Mouse (Mus musculus) embryonic facial prominence, embryonic 12.5 days (tissue): ENCODE results near the gene Lce1e. TPM values are rescaled to one million over a fixed set of nuclear protein-coding genes. Genes with fewer than 3 reads are reported as not detected.
"Not testable (repeated sequence)": the region's sequence is repeated elsewhere in the genome, so short reads cannot be mapped to it uniquely, and the experiment has no call there.

Source experiments
- ATAC-seq: fragments of 200-750 bp; cut with Nextera tagmentation; 2 replicates; pipeline ENCODE4 v1.8.0; 2017; ENCODE audit not compliant: insufficient number of reproducible peaks, insufficient read depth, low FRiP score, low TSS enrichment
- H3K27ac ChIP-seq: fragments of 300-500 bp; sonication (generic); 2 replicates; pipeline ENCODE4 v1.5.1; 2016; ENCODE audit warnings: mild to moderate bottlenecking
- H3K27me3 ChIP-seq: fragments of 300-500 bp; sonication (generic); 2 replicates; pipeline ENCODE4 v1.6.1; 2016; ENCODE audit warnings: mild to moderate bottlenecking, moderate library complexity
- H3K36me3 ChIP-seq: fragments of 300-500 bp; sonication (generic); 2 replicates; pipeline ENCODE4 v1.6.1; 2016; ENCODE audit warnings: mild to moderate bottlenecking
- H3K4me1 ChIP-seq: fragments of 300-500 bp; sonication (generic); 2 replicates; pipeline ENCODE4 v1.6.1; 2016
- H3K4me2 ChIP-seq: fragments of 300-500 bp; sonication (generic); replicated peaks from 2 replicates; pipeline ENCODE4 v1.6.1; 2016; ENCODE audit warnings: mild to moderate bottlenecking, moderate library complexity
- H3K4me3 ChIP-seq: fragments of 300-500 bp; sonication (generic); 2 replicates; pipeline ENCODE4 v1.5.1; 2016; ENCODE audit warnings: mild to moderate bottlenecking
- H3K9ac ChIP-seq: fragments of 300-500 bp; sonication (generic); 2 replicates; pipeline ENCODE4 v1.6.1; 2016; ENCODE audit warnings: mild to moderate bottlenecking, moderate library complexity
- H3K9me3 ChIP-seq: fragments of 300-500 bp; sonication (generic); 2 replicates; pipeline ENCODE4 v1.6.1; 2016; ENCODE audit warnings: mild to moderate bottlenecking, moderate library complexity
- WGBS: fragments of 180-500 bp; shearing (Covaris S2); methylation state at CpG from one replicate; pipeline ENCODE4 v1.1.7; 2016; 5-methylcytosine and 5-hydroxymethylcytosine counted together
- polyA plus RNA-seq: library from polyadenylated mRNA; unstranded; fragments of >200 nt; fragmentation: Nextera tagmentation; extraction: Ambion mirVana; gene quantifications from 2 replicates; pipeline ENCODE4 v1.2.1, GENCODE M21; 2016

Lce1e gene
- not detected in 2 replicates for polyA plus RNA-seq

- Histone ChIP-seq H3K4me1 (no peaks in the 10 kb centered on the region), H3K27ac (no peak within 1 kb of the TSS), H3K36me3 (no peaks in the 10 kb centered on the region), H3K4me2 (no peak within 1 kb of the TSS), H3K4me3 (no peak within 1 kb of the TSS), H3K27me3 (no peaks in the 10 kb centered on the region), H3K9me3 (no peaks in the 10 kb centered on the region), H3K9ac (no peak within 1 kb of the TSS)
- no peak for ATAC-seq
- 89% methylated on average over 2 of the region's 2 CpGs for WGBS
Observed at GRCm38 (mm10) chr3:92708974-92709373, at the start of gene Lce1e. Gene Lce1e (minus strand): TSS chr3:92709074.

- H3K4me1 ChIP-seq, result no peaks in the 10 kb centered on the region
- H3K4me2 ChIP-seq, result no peak overlapping the region
- no peak overlapping the region for H3K27ac ChIP-seq
- no peak overlapping the region for H3K9ac ChIP-seq
- H3K27me3 ChIP-seq, result no peaks in the 10 kb centered on the region
- H3K4me3 ChIP-seq, result no peak overlapping the region
- ATAC-seq, result no peak
- 34% methylated on average over 3 of the region's 3 CpGs for WGBS
- H3K9me3 ChIP-seq, result no peaks in the 10 kb centered on the region
- no peaks in the 10 kb centered on the region for H3K36me3 ChIP-seq
Observed at GRCm38 (mm10) chr3:92753197-92753596, 44.3 kb upstream of the Lce1e start.

- no peak within 1 kb of the TSS for H3K9ac ChIP-seq
- no peaks in the 10 kb centered on the region for H3K4me1 ChIP-seq
- no peaks in the 10 kb centered on the region for H3K9me3 ChIP-seq
- H3K27ac ChIP-seq, result no peak within 1 kb of the TSS
- no peak within 1 kb of the TSS for H3K4me2 ChIP-seq
- no peak within 1 kb of the TSS for H3K4me3 ChIP-seq
- no peak for ATAC-seq
- WGBS, result 94% methylated on average over 1 of the region's 1 CpGs
- H3K27me3 ChIP-seq, result no peaks in the 10 kb centered on the region
- no peaks in the 10 kb centered on the region for H3K36me3 ChIP-seq
Observed at GRCm38 (mm10) chr3:92752238-92752637, 43.4 kb upstream of the Lce1e start, which contains the start of gene Lce1g. Gene Lce1g (minus strand): TSS chr3:92752338.

GRCm38 (mm10) chr3:92738996-92739395, 30.1 kb upstream of the Lce1e start, which contains the start of gene Gm38119:
Gene Gm38119 (minus strand): TSS chr3:92739096.
- no peaks in the 10 kb centered on the region for H3K4me1 ChIP-seq
- H3K27ac ChIP-seq, result no peak within 1 kb of the TSS
- H3K4me2 ChIP-seq, result no peak within 1 kb of the TSS
- ATAC-seq, result no peak
- H3K9me3 ChIP-seq, result no peaks in the 10 kb centered on the region
- no peaks in the 10 kb centered on the region for H3K36me3 ChIP-seq
- no peaks in the 10 kb centered on the region for H3K27me3 ChIP-seq
- WGBS, result 81% methylated on average over 1 of the region's 1 CpGs
- no peak within 1 kb of the TSS for H3K4me3 ChIP-seq
- H3K9ac ChIP-seq, result no peak within 1 kb of the TSS

- no peaks in the 10 kb centered on the region for H3K4me1 ChIP-seq
- ATAC-seq, result no peak
- H3K9me3 ChIP-seq, result no peaks in the 10 kb centered on the region
- WGBS, result 82% methylated on average over 5 of the region's 5 CpGs
- H3K27me3 ChIP-seq, result no peaks in the 10 kb centered on the region
- no peak overlapping the region for H3K4me3 ChIP-seq
- no peaks in the 10 kb centered on the region for H3K36me3 ChIP-seq
- no peak overlapping the region for H3K27ac ChIP-seq
- H3K9ac ChIP-seq, result no peak overlapping the region
- no peak overlapping the region for H3K4me2 ChIP-seq
Observed at GRCm38 (mm10) chr3:92722631-92723030, 13.8 kb upstream of the Lce1e start.

- Histone ChIP-seq H3K9ac (no peak within 1 kb of the TSS), H3K4me1 (no peaks in the 10 kb centered on the region), H3K4me3 (no peak within 1 kb of the TSS), H3K36me3 (no peaks in the 10 kb centered on the region), H3K27ac (no peak within 1 kb of the TSS), H3K4me2 (no peak within 1 kb of the TSS), H3K27me3 (no peaks in the 10 kb centered on the region), H3K9me3 (no peaks in the 10 kb centered on the region)
- ATAC-seq, result no peak
- WGBS, result 74% methylated on average over 3 of the region's 3 CpGs
Observed at GRCm38 (mm10) chr3:92720250-92720649, 11.4 kb upstream of the Lce1e start, which contains the start of gene Lce1f. Gene Lce1f (minus strand): TSS chr3:92720350.

GRCm38 (mm10) chr3:92715122-92715521, 6.2 kb upstream of the Lce1e start:
- H3K27ac ChIP-seq, result no peak overlapping the region
- H3K36me3 ChIP-seq, result no peaks in the 10 kb centered on the region
- H3K27me3 ChIP-seq, result no peaks in the 10 kb centered on the region
- H3K4me2 ChIP-seq, result no peak overlapping the region
- H3K4me3 ChIP-seq, result no peak overlapping the region
- no peak overlapping the region for H3K9ac ChIP-seq
- ATAC-seq, result no peak
- H3K9me3 ChIP-seq, result no peaks in the 10 kb centered on the region
- H3K4me1 ChIP-seq, result no peaks in the 10 kb centered on the region

- ATAC-seq, result no peak
- WGBS, result 14% methylated on average over 1 of the region's 1 CpGs
Observed at GRCm38 (mm10) chr3:92694613-92695012, 14.3 kb downstream of the Lce1e start.

GRCm38 (mm10) chr3:92691688-92692087, 17.2 kb downstream of the Lce1e start:
- Histone ChIP-seq H3K4me1 (no peaks in the 10 kb centered on the region), H3K9me3 (no peaks in the 10 kb centered on the region), H3K36me3 (no peaks in the 10 kb centered on the region), H3K4me3 (no peak overlapping the region), H3K9ac (no peak overlapping the region), H3K4me2 (no peak overlapping the region), H3K27me3 (no peaks in the 10 kb centered on the region), H3K27ac (no peak overlapping the region)
- no peak for ATAC-seq

More at GRCm38 (mm10) chr3:92694613-92695012, 14.3 kb downstream of the Lce1e start:
- no peaks in the 10 kb centered on the region for H3K36me3 ChIP-seq
- no peak overlapping the region for H3K9ac ChIP-seq
- H3K9me3 ChIP-seq, result no peaks in the 10 kb centered on the region
- no peaks in the 10 kb centered on the region for H3K4me1 ChIP-seq
- no peak overlapping the region for H3K4me3 ChIP-seq
- H3K27ac ChIP-seq, result no peak overlapping the region
- H3K4me2 ChIP-seq, result no peak overlapping the region
- no peaks in the 10 kb centered on the region for H3K27me3 ChIP-seq

- not testable (repeated sequence) for H3K4me1 ChIP-seq, H3K27ac ChIP-seq, H3K4me2 ChIP-seq, H3K9me3 ChIP-seq, H3K4me3 ChIP-seq, H3K36me3 ChIP-seq, H3K27me3 ChIP-seq, H3K9ac ChIP-seq, ATAC-seq
- WGBS, result 75% methylated on average over 16 of the region's 16 CpGs
Observed at GRCm38 (mm10) chr3:92689154-92689553, 19.7 kb downstream of the Lce1e start.

- WGBS, result 57% methylated on average over 2 of the region's 2 CpGs
- no peak within 1 kb of the TSS for H3K9ac ChIP-seq
- H3K27ac ChIP-seq, result no peak within 1 kb of the TSS
- H3K4me1 ChIP-seq, result no peaks in the 10 kb centered on the region
- no peaks in the 10 kb centered on the region for H3K27me3 ChIP-seq
- ATAC-seq, result no peak
- no peaks in the 10 kb centered on the region for H3K9me3 ChIP-seq
- H3K4me2 ChIP-seq, result no peak within 1 kb of the TSS
- no peak within 1 kb of the TSS for H3K4me3 ChIP-seq
- H3K36me3 ChIP-seq, result no peaks in the 10 kb centered on the region
Observed at GRCm38 (mm10) chr3:92687110-92687509, 21.8 kb downstream of the Lce1e start, which contains the start of gene Lce1d. Gene Lce1d (minus strand): TSS chr3:92687210.

- H3K9ac ChIP-seq, result no peak within 1 kb of the TSS
- H3K27ac ChIP-seq, result no peak within 1 kb of the TSS
- no peaks in the 10 kb centered on the region for H3K36me3 ChIP-seq
- WGBS, result 86% methylated on average over 4 of the region's 4 CpGs
- H3K27me3 ChIP-seq, result no peaks in the 10 kb centered on the region
- no peaks in the 10 kb centered on the region for H3K4me1 ChIP-seq
- H3K9me3 ChIP-seq, result no peaks in the 10 kb centered on the region
- H3K4me3 ChIP-seq, result no peak within 1 kb of the TSS
- H3K4me2 ChIP-seq, result no peak within 1 kb of the TSS
- ATAC-seq, result no peak
Observed at GRCm38 (mm10) chr3:92678947-92679346, 29.9 kb downstream of the Lce1e start, which contains the start of gene Lce1c. Gene Lce1c (plus strand): TSS chr3:92679247.

GRCm38 (mm10) chr3:92670215-92670614, 38.7 kb downstream of the Lce1e start, which contains the start of gene Lce1a2:
Gene Lce1a2 (minus strand): TSS chr3:92670315.
- ATAC-seq, result no peak
- H3K27me3 ChIP-seq, result no peaks in the 10 kb centered on the region
- no peaks in the 10 kb centered on the region for H3K4me1 ChIP-seq
- no peak within 1 kb of the TSS for H3K27ac ChIP-seq
- no peak within 1 kb of the TSS for H3K9ac ChIP-seq
- H3K36me3 ChIP-seq, result no peaks in the 10 kb centered on the region
- H3K4me2 ChIP-seq, result no peak within 1 kb of the TSS
- no peaks in the 10 kb centered on the region for H3K9me3 ChIP-seq
- no peak within 1 kb of the TSS for H3K4me3 ChIP-seq
